Mouse (Mus musculus): Measurements from ENCODE around the gene Bscl2. TPM values are rescaled to one million over a fixed set of nuclear protein-coding genes. Genes with fewer than 3 reads are reported as not detected.
A peak's percentile ranks its signal among the peaks of the same experiment; 100 is the strongest.
"Not testable (repeated sequence)": the region's sequence is repeated elsewhere in the genome, so short reads cannot be mapped to it uniquely, and the experiment has no call there.

Bscl2 gene
- polyA plus RNA-seq, 1 experiment from 2014 or later = 52.6 TPM

DNA sequence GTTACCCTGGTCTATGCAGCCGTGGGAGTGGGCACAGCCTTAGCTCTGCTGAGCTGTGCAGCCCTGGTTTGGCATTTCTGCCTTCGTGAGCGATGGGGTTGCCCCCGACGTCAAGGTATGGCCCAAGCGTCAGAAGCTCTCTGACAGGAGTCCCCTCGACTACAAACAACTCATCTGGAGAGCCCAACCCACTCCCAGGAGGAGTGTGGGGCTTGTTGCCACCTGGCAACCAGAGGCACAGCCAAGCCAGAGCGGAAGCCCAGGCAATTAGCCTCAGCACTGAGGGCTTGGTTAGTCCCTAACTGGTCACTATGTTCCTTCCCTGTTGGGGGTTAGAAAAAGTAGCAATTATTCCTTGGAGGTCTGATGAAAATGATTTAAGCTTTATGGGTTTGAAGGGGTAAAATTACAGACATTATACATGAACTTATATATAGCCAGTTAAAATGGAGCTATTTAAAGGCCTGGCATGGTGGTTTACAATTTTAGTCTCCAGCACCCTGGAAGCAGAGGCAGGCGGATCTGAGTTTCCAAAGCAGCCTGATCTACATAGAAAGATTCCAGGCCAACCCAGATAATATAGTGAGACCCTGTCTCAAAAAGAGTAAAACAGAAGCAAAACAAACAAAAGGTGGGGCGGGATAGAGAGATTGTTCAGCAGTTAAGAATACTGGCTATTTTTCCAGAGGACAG is 15.1 kb downstream of the Bscl2 start:
- H3K4me3 ChIP-seq = no peak overlapping the region
- H3K27ac ChIP-seq = no peak overlapping the region
- H3K4me2 ChIP-seq = no peak overlapping the region
- no peak for ATAC-seq (ENCODE audit: insufficient number of reproducible peaks, insufficient read depth, low FRiP score, low TSS enrichment, low read depth)
- 59% methylated on average over 10 of the region's 10 CpGs for WGBS
- H3K36me3 ChIP-seq = peaks cover 12% of the 10 kb centered on the region
- H3K9ac ChIP-seq = no peak overlapping the region
- H3K9me3 ChIP-seq = no peaks in the 10 kb centered on the region
- no peaks in the 10 kb centered on the region for H3K27me3 ChIP-seq
- H3K4me1 ChIP-seq = peaks cover 10% of the 10 kb centered on the region

GRCm38 (mm10) chr19:8853117-8853516 is 15.8 kb downstream of the Bscl2 start:
- Histone ChIP-seq H3K9ac (no peak overlapping the region), H3K36me3 (peaks cover 6% of the 10 kb centered on the region; the same call in 1 of the 2 replicates), H3K27ac (no peak overlapping the region), H3K4me1 (peaks cover 10% of the 10 kb centered on the region), H3K4me3 (no peak overlapping the region), H3K4me2 (no peak overlapping the region), H3K9me3 (no peaks in the 10 kb centered on the region), H3K27me3 (no peaks in the 10 kb centered on the region)
- 86% methylated on average over 3 of the region's 3 CpGs for WGBS
- ATAC-seq (ENCODE audit: insufficient number of reproducible peaks, insufficient read depth, low FRiP score, low TSS enrichment, low read depth) = no peak

DNA sequence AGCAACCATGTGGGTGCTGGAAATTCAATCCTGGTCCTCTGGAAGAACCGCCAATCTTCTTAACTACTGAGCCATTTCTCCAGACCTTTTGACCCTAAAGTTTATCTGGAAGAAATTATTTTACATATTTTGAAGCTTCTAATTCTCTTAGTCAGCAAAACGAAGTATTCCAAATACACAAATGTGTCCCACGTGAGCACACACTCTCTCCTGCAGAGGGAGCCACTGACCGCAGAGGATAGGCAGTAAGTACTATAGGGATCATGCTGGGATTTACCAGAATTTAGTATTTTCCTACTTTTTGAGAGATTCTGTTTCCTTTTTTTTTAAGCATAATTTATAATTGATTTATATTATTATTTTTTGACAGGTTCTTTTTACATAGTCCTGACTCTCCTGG is 20.4 kb downstream of the Bscl2 start:
- H3K4me2 ChIP-seq = no peak overlapping the region
- H3K4me1 ChIP-seq = no peaks in the 10 kb centered on the region
- no peak overlapping the region for H3K9ac ChIP-seq
- H3K4me3 ChIP-seq = no peak overlapping the region
- H3K36me3 ChIP-seq = no peaks in the 10 kb centered on the region
- H3K9me3 ChIP-seq = no peaks in the 10 kb centered on the region
- H3K27ac ChIP-seq = no peak overlapping the region
- no peak for ATAC-seq (ENCODE audit: insufficient number of reproducible peaks, insufficient read depth, low FRiP score, low TSS enrichment, low read depth)
- no peaks in the 10 kb centered on the region for H3K27me3 ChIP-seq
- 44% methylated on average over 4 of the region's 4 CpGs for WGBS

- Histone ChIP-seq H3K4me2 (no peak overlapping the region), H3K4me3 (no peak overlapping the region), H3K36me3 (no peaks in the 10 kb centered on the region), H3K9me3 (no peaks in the 10 kb centered on the region), H3K4me1 (no peaks in the 10 kb centered on the region), H3K27me3 (no peaks in the 10 kb centered on the region), H3K27ac (no peak overlapping the region), H3K9ac (no peak overlapping the region)
- WGBS = 30% methylated on average over 1 of the region's 1 CpGs
- no peak for ATAC-seq (ENCODE audit: insufficient number of reproducible peaks, insufficient read depth, low FRiP score, low TSS enrichment, low read depth)
Observed at GRCm38 (mm10) chr19:8859018-8859417, 21.8 kb downstream of the Bscl2 start.

DNA sequence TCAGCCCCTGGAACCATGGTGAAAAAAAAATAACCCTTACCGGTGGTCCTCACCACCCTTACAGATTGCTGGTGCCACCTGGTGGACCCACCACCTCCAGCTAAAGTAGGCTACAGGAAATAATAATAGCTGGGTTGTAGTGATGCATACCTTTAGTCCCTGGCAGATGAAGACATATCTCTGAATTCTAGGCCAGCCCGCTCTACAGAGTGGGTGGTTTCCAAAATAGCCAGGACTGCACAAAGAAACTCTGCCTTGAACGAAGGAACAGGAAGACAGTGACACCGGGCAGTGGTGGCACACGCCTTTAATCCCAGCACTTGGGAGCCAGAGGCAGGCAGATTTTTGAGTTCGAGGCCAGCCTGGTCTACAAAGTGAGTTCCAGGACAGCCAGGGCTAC is 27.0 kb downstream of the Bscl2 start:
- Histone ChIP-seq H3K27me3 (no peaks in the 10 kb centered on the region), H3K4me3 (no peak overlapping the region), H3K27ac (no peak overlapping the region), H3K9me3 (no peaks in the 10 kb centered on the region), H3K36me3 (no peaks in the 10 kb centered on the region), H3K4me2 (no peak overlapping the region), H3K4me1 (no peaks in the 10 kb centered on the region), H3K9ac (no peak overlapping the region)
- ATAC-seq (ENCODE audit: insufficient number of reproducible peaks, insufficient read depth, low FRiP score, low TSS enrichment, low read depth) = no peak
- WGBS = 85% methylated on average over 6 of the region's 6 CpGs

DNA sequence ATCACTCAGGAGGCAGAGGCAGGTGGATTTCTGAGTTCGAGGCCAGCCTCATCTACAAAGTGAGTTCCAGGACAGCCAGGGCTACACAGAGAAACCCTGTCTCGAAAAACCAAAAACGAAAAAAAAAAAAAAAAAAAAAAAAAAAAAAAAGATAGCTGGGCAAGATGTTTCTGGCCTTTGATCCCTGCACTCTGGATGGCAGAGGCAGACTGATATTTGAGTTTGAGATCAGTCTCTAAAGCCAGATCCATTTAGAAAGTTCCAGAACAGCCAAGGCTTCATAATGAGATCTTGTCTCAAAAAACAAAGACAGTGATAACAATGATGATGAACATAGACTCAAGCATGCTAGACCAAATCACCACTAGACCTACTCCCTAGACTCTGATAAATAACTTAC is 33.1 kb downstream of the Bscl2 start:
- peaks cover 12% of the 10 kb centered on the region for H3K4me1 ChIP-seq
- peak overlapping the region; percentile 83; the same call in 1 of the 2 replicates for H3K4me3 ChIP-seq
- peaks cover 24% of the 10 kb centered on the region for H3K36me3 ChIP-seq
- H3K4me2 ChIP-seq = peak overlapping the region; percentile 85
- not testable (repeated sequence) for H3K9ac ChIP-seq; H3K27me3 ChIP-seq; ATAC-seq (ENCODE audit: insufficient number of reproducible peaks, insufficient read depth, low FRiP score, low TSS enrichment, low read depth); H3K9me3 ChIP-seq; H3K27ac ChIP-seq
- WGBS = 76% methylated on average over 3 of the region's 3 CpGs

DNA sequence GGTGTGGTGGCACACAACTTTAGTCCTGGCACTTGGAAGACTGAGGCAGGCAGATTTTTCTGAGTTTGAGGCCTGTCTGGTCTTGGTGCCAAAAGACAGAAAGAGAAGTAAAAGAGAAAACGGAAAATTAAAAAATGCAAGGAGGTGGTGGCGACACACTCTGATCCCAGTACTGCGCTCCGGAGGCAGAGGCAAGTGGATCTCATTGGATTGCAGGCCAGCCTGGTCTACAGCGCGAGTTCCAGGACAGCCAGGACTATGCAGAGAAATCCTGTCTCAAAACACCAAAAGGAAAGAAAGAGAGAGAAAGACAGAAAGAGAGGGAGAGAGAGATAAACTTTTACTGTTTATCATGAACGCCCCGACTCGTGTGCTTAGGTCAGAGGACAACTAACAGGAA is 33.6 kb downstream of the Bscl2 start:
- no peaks in the 10 kb centered on the region for H3K9me3 ChIP-seq
- peak overlapping the region; percentile 73 for H3K27ac ChIP-seq
- peak overlapping the region; percentile 85 for H3K4me2 ChIP-seq
- H3K9ac ChIP-seq = peak overlapping the region; percentile 92
- H3K4me1 ChIP-seq = peaks cover 12% of the 10 kb centered on the region
- H3K27me3 ChIP-seq = no peaks in the 10 kb centered on the region
- H3K36me3 ChIP-seq = peaks cover 28% of the 10 kb centered on the region
- H3K4me3 ChIP-seq = peak overlapping the region; percentile 83
- WGBS = 55% methylated on average over 9 of the region's 9 CpGs
- ATAC-seq (ENCODE audit: insufficient number of reproducible peaks, insufficient read depth, low FRiP score, low TSS enrichment, low read depth) = no peak

- no peaks in the 10 kb centered on the region for H3K9me3 ChIP-seq
- peak within 1 kb of the TSS; percentile 83 for H3K4me3 ChIP-seq
- WGBS = 2% methylated on average over 59 of the region's 59 CpGs
- H3K9ac ChIP-seq = peak within 1 kb of the TSS; percentile 92
- H3K36me3 ChIP-seq = peaks cover 35% of the 10 kb centered on the region
- ATAC-seq (ENCODE audit: insufficient number of reproducible peaks, insufficient read depth, low FRiP score, low TSS enrichment, low read depth) = peak; percentile 95
- H3K4me1 ChIP-seq = peaks cover 12% of the 10 kb centered on the region
- peak within 1 kb of the TSS; percentile 73 for H3K27ac ChIP-seq
- H3K27me3 ChIP-seq = no peaks in the 10 kb centered on the region
- H3K4me2 ChIP-seq = peak within 1 kb of the TSS; percentile 85
Observed at GRCm38 (mm10) chr19:8871267-8872186, 34.3 kb downstream of the Bscl2 start, which contains the start of gene Ubxn1. TSS of gene Ubxn1 (plus strand) at chr19:8871496.

DNA sequence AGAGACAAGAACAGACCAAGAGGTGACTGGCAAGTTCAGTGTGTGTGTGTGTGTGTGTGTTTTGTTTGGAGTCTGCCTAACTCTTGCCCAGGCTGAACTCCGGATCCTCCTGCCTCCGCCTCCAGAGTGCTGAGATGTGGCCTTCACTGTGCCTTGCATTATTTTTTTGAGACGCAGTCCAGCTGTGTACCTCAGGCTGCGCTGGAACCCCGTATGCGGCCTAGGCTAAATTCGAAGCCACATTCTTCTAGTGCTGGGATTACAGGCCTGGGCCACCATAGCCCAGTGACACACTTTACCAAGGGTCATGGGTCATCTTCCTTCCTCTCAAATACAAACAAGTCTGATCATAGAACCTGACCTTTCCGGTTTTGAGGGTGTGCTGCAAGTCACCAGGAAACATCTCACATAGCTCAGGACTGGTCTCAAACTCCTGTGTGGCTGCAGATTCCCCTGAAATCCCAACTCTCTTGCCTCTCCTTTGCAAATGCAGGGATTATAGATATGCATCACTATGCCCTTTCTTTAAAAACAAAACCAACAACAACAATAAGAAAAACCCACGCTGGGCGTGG is 35.1 kb downstream of the Bscl2 start:
- peak overlapping the region; percentile 73; the same call in 1 of the 2 replicates for H3K27ac ChIP-seq
- WGBS = 72% methylated on average over 10 of the region's 10 CpGs

DNA sequence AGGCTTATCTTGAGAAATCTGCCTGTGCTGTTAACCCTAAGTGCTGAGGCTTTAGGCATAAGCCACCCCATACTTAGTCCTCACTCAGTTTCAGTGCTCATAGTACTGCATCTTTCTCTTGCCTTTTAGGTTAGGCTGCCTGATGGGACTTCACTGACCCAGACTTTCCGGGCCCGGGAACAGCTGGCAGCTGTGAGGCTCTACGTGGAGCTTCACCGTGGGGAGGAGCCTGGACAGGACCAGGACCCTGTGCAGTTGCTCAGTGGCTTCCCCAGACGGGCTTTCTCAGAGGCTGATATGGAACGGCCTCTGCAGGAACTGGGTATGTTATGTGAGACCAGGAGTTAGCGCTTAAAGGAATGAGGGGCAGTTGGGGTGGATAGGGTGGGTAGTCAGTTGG is 37.8 kb downstream of the Bscl2 start:
- ATAC-seq (ENCODE audit: insufficient number of reproducible peaks, insufficient read depth, low FRiP score, low TSS enrichment, low read depth) = no peak
- no peak overlapping the region for H3K4me2 ChIP-seq
- no peak overlapping the region for H3K4me3 ChIP-seq
- H3K27ac ChIP-seq = no peak overlapping the region
- no peaks in the 10 kb centered on the region for H3K9me3 ChIP-seq
- H3K9ac ChIP-seq = no peak overlapping the region
- no peaks in the 10 kb centered on the region for H3K27me3 ChIP-seq
- 92% methylated on average over 7 of the region's 7 CpGs for WGBS
- peaks cover 19% of the 10 kb centered on the region for H3K4me1 ChIP-seq
- H3K36me3 ChIP-seq = peaks cover 55% of the 10 kb centered on the region

More for the DNA sequence above, 35.1 kb downstream of the Bscl2 start:
- no peaks in the 10 kb centered on the region for H3K27me3 ChIP-seq
- H3K9ac ChIP-seq = peak overlapping the region; percentile 92
- ATAC-seq (ENCODE audit: insufficient number of reproducible peaks, insufficient read depth, low FRiP score, low TSS enrichment, low read depth) = no peak
- H3K4me2 ChIP-seq = peak overlapping the region; percentile 85
- H3K4me3 ChIP-seq = peak overlapping the region; percentile 83
- H3K9me3 ChIP-seq = no peaks in the 10 kb centered on the region
- H3K36me3 ChIP-seq = peaks cover 41% of the 10 kb centered on the region
- peaks cover 12% of the 10 kb centered on the region for H3K4me1 ChIP-seq

- WGBS = under 1% methylated on average over 42 of the region's 42 CpGs
Observed at GRCm38 (mm10) chr19:8880311-8881033, 43.2 kb downstream of the Bscl2 start, which contains the start of gene Uqcc3. TSS of gene Uqcc3 (minus strand) at chr19:8880923.

More at GRCm38 (mm10) chr19:8880311-8881033, 43.2 kb downstream of the Bscl2 start, which contains the start of gene Uqcc3:
- Histone ChIP-seq H3K9ac (peak within 1 kb of the TSS; percentile 93), H3K4me2 (peak within 1 kb of the TSS; percentile 87), H3K27ac (peak within 1 kb of the TSS; percentile 83), H3K36me3 (peaks cover 30% of the 10 kb centered on the region), H3K4me3 (peak within 1 kb of the TSS; percentile 86), H3K27me3 (no peaks in the 10 kb centered on the region), H3K4me1 (peaks cover 9% of the 10 kb centered on the region), H3K9me3 (no peaks in the 10 kb centered on the region)
- ATAC-seq (ENCODE audit: insufficient number of reproducible peaks, insufficient read depth, low FRiP score, low TSS enrichment, low read depth) = peak; percentile 91

Data from embryonic facial prominence, embryonic 13.5 days (tissue).